Mouse (Mus musculus) CH12F3 (cell line): ENCODE results near the gene Pax1.

Experiments
- in situ Hi-C: fragments of 300-500 bp; cut with MboI; formaldehyde crosslinking; loops from 2 replicates; pipeline ENCODE4 v1.14.3; 2020; ENCODE audit warnings: low sequenced_read_pairs

Gene Pax1

DNA sequence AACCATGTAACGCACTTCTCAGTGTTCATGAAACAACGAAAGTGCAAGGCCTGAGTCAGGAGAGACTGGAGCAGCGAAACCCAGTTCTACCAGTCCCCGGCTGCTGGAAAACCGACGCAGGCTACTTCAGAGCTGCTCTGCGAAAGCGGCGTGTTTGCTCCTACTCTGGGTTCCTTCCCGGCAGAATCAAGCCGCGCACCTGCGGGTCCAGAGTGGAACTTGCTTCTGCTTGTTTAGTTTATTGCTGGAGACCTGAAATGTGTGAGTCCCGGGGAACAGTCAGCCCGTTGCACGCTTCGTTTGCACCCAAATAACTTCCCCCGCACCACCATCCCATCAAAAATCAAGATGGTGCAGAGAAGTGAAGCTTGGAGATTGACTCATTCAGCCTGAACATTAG, at the start of gene Pax1:
TSS of gene Pax1 (plus strand) at position 345 of the 400 bp plus-strand sequence.
- in situ Hi-C loops = no loop called here

DNA sequence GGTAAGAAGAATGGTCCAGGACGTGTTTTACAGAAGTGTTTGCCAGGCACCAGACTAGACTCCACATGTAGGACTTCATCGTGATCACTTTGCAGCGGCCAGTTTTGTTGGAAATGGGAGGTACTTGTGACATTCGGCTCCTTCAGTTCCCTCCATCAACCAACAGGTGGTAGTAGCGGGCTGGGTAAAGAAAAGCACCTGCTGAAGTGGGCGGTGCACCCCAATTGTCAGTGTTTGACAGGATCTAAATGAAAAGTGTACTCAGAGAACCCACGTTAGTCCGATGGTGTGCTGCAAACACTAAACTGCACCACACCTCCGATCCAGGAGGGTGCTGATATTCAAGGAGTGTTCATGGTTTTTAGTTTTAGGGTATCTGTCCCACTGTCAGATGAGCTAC, 40.7 kb upstream of the Pax1 start:
- in situ Hi-C loops = no loop called here

DNA sequence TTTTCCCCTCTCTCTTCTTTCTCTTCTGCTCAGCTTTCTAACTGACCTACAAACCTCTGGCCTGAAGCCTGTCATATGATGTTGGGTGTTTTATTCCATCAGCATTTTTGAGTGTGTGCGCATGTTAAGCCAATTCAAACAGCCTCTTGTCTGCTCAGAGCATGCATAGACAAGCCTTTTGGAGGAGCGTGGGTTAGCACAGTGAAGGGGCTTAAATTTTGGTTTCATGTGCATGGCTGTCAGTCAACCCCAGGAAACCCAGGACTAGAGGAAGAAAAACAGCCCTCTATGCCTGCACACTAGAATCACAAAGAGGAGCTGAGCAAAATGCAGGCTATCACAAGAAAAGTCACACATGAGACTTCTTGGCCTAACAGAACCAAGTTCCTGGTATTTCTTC, 36.5 kb upstream of the Pax1 start:
- in situ Hi-C loops = no loop called here

DNA sequence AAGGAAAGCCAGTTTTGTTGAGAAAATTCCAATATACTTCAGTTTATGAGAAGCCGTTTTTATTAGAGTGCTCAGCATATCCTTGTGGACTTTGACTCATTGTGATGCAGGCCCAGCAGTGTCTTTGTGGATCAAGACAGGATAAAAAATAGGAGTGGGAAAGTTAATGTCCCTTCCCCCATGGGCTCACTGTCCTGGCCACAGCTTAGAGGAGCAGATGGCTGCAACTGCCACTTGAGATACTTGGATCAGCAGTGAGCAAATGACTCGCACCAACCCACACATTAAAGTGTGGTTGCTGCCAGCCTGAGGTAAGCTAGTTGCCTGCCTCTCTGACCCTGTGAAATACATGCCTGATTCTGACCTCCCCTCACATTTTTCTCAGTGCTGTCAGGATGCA, 29.0 kb upstream of the Pax1 start:
- in situ Hi-C loops = no loop called here

DNA sequence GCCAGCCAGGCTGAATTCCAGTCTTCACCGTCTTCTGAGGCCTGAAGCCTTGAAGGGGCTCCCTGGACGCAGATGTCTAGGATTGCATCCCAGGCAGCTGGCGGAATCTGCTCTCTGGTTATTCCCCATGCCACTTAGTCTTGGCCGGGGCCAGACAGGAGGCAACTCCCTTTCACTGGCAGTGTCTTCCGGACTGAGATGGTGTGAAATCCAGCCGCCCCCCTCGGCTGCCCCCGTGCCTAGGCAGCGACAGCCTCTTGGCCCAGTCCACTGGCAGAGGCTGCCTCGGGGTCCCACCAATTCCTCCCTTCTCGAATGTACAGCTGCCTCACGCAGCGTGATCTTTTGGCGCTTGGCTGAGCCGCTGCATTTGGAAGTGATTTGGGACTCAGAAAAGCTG, 23.0 kb upstream of the Pax1 start:
- in situ Hi-C loops = no loop called here

DNA sequence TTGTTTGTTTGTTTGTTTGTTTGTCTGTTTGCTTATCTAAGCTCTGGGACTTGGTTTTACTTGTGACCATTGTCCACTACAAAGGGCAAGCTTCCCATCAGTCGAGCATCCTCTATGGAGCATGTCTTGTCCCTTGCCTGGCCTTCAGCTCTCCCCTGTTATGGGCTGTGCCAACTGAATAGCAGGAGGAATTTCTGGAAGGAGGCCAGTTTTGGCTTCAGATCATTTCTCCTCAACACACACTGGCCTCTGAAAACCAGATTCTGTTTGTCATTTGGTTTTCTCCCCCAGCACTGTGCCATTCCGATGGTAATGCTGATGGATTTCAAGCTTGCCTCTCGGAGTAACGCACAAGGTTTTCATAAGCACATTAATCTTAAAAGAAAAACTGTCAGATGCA, 21.9 kb upstream of the Pax1 start:
- in situ Hi-C loops = no loop called here

DNA sequence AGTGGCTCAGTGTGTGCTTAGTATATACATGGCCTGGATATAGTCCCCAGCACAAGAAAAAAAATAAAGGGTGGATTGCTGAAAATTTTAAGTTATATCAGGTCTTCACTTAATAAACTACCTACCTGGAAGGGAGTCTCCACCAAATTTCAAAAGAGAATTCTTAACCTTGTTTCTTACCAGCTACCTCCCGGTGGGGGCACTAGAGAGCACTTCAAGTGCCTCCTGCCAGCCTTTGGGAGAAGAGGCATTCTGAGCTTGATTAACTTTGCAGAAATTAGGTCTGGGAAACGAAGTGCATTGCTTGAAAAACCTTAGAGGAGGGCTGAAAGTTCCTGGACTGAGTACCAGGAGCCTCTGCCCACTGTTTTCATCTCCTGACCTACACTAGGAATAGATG, 19.5 kb upstream of the Pax1 start:
- in situ Hi-C loops = no loop called here

DNA sequence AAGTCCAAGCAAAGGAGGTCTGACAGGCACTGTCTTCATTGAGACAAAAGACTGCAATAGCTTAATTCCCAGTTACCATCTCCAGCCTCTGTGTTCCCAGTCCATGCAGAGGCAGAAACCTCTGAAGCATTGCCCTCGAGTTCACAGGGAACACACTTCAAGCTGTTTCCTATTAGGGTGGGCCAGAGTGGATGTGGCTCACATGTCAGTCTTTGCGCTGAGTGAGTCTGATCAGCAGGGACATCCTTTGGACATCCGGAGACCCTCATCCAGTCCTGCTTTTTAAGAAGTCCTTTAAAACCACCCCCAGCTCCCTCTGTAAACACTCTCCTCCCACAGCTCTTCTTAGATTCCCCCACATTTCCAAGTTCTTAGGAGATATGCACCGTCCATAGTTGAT, 2.0 kb upstream of the Pax1 start:
- in situ Hi-C loops = no loop called here

DNA sequence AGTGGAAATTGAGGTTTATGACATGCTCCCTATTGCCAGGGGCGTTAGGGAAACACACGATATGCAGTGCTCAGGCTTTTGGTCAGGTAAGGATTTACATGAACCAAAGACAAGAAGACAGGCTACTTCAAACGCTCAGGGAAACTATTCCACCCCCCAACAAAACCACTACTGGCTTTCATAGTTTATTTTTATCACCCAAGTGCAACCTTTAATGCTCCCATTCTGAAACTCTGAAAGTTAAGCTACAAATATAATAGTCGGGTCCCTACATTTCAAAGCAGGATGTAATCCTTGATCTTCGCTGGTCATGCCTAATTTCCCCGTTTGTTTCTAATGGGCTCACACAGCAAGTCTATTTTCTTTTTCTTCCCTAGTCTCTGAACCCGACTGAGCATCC, 1.3 kb upstream of the Pax1 start:
- in situ Hi-C loops = no loop called here

DNA sequence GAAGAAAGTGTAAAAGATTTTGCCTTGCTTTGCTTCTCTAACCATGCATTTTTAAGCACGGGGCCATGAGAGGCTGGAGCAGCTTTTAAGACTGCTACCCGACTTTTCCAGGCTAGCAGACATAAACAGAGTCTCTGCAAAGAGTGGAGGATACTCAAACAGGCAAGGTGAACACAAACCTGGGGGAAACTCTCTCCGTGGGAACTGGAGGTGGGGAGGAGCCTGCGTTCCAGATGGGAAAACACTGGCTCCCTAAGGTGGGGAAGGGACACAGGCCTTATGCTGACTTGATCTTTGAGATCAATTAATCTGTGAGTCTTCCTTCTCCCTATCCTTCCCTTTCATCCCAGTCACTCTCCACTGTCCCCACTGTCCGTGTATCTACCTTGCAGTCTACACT, 869 bp upstream of the Pax1 start:
- in situ Hi-C loops = no loop called here

DNA sequence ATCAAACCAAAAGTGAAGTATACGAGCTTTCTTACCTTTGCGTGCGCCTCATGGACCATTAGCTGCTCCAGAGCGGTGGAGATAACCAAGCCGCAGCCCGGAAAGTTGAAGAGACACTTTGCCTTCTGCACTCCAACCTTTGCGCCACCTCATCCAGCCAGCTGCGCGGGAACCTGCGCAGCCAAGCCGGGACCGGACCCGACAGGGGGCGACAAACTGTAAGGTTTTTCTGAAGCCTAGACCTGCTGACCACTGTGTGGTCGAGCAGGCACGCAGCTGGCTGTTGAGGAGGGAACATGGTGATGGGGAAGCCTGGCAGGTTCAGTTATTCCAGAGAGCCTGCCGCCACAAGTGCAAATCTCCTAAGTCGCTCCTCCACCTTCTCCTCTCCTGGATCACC, 591 bp downstream of the Pax1 start:
- in situ Hi-C loops = no loop called here

DNA sequence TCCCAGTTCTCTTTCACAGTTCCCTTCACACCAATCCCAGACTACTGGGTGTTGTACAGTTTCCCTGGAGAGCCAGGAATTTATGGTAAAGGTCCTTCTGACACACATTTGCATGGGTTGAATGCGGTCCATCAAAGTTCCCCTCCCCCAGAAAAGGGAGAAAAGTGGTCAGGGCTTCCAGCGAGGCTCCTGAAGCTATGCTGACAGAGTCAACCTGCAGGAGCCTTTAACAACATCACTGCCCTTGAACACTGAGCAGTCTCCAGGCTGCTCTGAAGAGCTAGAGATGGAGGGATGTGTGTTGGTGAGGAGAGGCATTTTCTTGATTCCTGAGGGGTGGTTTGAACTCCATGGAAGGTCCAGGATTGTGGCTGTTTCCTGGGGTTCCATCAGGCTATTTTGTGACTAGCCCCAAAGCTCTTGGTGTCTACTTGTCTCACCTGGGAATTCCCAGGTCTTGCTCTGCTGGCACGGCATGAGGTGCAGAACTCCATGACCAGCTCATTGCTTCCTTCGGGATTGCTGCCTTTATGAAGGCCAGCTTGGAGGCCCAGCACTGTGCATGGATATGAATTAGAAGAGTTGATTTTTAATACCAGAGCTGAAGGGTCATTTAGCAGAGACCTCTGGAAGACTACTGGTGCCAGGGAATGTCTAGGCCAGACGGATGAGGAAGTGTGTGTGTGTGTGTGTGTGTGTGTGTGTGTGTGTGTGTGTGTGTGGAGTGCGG, 1.8 kb downstream of the Pax1 start:
- in situ Hi-C loops = no loop called here

DNA sequence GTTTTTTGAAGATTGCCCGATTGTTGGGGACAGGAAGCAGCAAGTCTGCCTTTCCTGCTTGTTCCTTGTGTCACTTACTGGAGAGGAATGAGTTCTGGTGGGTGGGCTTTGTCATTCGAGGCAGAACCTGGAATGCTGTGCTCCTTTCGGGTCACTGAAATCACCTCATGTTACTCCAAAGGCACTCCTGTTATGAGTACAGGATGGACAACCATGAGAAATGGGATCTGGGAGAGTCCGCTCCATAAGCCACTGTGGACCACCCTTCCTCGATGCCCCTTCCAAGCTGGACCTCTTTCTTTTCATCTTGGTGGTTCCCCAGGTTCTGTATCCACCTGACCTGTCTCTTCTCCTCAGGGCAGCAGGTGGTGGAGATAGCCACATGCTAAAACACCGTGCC, 2.5 kb downstream of the Pax1 start:
- in situ Hi-C loops = no loop called here

DNA sequence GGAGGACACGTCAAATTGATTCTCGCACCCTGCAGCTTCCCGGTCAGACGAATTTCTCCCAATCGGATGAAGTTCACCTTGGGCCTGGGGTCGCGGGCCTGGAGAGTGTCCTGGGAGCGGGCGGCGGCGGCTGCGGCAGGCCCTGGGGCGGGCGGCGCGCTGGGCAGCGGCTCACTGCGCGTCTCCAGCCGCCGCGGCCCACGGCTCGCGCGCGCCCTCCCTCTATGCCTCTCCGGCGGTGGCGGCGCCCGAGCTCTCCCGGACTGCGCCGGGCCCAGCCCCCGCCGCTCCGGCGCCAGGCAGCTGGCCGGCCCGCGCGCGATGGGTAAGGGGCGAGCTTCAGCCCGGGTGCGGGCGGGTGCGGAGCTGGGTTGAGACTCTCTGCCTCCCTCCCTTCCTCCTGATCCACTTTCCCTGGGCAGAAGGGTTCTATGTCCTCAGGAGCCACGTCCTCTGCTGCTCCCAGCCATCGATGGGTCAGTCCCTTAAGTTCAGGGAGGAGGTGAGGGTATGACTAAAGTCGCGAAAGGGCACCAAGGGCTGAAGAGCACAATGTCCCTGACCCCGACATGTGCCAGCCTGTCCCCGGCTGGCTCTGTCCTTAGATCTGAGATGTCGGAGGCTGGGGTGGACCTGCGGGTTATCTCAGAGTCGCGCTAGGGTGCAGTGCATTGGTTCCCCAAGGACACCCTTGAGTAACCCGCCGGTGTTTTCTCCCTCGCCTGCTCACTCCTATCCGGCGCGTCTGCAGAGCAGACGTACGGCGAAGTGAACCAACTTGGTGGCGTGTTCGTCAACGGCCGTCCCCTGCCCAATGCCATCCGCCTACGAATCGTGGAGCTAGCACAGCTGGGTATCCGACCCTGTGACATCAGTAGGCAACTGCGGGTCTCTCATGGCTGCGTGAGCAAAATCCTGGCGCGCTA, 3.5 kb downstream of the Pax1 start:
- in situ Hi-C loops = no loop called here

DNA sequence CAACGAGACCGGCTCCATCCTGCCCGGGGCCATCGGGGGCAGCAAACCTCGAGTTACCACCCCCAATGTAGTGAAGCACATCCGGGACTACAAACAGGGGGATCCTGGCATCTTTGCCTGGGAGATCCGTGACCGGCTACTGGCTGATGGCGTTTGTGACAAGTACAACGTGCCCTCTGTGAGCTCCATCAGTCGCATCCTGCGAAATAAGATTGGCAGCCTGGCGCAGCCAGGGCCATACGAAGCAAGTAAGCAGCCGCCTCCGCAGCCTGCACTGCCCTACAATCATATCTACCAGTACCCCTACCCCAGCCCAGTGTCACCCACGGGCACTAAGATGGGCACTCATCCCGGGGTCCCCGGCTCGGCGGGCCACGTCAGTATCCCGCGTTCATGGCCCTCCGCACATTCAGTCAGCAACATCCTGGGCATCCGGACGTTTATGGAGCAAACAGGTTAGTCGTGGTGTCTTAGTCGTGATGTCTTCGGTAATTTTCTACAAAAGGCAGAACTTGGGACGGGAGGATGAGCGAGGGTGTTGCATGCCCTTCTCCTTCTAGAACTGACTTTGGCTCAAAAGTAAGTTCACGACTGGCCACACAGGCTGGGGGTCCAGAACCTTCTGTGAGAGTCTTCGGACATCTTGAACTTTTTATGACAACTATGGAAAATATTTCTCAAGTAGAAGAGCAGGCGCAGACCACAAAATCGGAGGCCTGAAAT, 4.3 kb downstream of the Pax1 start:
- in situ Hi-C loops = no loop called here

DNA sequence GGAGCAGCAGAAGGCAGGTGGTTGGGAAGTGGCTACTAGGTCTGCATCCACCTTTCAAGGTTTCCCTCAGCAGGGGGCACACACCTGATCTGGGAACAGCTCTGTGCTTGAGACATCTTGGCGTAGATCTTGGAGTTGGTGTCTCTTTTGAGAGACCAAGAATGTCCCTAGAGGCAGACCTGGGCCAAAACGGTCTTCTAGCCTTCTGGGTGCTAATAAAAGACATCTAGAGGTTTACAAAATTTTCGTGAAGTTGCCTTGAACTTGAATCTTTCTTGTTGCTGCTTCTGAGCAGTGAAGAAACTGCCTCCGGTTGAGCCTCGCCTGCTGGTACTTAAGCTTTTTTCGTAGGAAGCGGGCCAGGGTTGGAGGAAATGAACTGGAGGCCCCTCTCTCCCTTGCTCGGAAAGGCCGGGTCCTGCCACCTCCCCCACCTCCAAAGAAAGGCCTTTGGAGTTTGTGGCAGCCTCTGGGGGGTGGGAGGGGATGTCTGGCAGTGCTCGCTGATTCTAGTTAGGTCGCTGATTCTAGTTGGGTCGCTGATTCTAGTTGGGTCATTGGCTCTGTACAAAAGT, 5.6 kb downstream of the Pax1 start:
- in situ Hi-C loops = no loop called here

DNA sequence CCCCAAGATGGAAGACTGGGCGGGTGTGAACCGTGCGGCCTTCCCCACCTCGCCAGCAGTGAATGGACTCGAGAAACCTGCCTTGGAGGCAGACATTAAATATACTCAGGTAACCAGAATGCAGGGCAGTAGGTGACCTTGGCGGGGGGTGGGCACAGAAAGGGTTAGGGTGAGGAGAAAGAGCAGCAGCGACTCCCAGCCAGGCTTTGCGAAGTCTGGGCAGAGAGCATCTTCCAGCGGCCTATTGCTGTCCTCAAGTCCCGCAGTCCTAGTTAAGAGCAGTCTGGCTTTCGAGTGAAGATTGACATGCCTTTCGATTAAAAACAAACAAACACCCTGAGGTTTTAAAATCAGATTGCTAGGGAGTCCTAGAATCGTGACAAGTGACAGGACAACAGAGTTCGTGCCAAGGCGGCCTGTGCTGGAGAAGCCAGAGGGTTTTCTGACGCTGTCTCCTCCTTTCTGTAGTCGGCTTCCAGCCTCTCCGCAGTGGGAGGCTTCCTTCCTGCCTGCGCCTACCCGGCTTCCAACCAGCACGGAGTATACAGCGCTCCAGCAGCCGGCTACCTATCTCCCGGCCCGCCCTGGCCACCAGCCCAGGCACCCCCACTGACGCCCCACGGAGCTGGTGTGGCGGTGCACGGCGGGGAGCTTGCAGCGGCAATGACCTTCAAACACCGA, 6.3 kb downstream of the Pax1 start:
- in situ Hi-C loops = no loop called here

DNA sequence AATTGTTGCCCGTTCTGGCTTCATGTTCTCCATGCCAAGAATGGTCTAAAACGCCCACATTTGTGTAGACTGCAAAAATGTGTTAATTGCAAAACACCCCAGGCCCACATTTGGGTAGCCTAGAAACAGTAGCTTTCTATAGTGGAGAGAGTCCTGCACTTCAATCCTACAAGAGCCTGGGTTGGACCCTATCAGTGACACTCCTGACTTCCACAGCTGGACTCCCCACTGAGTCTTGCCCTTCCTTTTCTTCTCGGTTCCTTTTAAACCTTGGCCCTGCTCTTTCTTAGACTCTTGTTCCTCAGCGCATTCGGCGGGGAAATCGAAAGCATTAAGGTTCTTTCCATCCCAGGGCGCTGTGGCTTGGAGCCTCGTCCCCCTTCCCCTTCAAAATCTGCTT, 7.8 kb downstream of the Pax1 start:
- in situ Hi-C loops = no loop called here

DNA sequence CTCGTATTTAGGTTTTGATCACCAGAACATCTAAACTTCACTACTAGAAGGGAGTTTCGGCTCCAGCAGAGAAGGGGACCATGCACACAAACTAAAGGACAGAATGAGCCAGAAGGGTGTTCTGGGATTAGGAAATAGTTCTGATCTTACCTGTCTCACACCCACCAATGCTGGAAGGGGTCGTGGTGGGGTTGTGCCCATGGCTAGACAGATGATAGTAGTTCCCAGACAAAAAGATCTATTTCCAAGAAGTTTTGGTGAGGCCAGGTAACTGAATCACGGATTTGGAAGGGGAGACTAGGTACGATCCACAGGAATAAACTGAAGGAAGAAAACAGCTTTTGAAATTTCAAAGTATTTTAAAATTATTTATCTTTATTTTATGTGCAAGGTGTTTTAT, 8.4 kb downstream of the Pax1 start:
- in situ Hi-C loops = no loop called here

DNA sequence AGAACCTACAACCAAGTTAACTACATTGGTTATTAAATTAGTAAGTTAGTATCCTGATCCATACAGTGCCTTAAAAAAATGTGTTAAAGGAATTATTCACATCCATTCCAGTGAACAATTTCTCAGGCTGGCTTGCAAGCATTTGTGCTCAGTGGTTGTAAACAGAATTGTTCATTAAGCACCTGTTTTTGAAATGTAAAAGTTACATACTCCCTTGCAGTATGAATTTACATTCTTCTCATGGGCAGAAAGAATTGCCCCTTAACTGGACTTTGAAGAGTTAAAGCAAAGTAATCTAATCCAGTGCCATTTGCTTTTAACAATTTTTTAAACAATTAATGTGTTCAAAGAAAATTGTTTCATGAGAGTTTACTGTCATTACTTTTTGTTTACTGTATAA, 9.6 kb downstream of the Pax1 start:
- in situ Hi-C loops = no loop called here

DNA sequence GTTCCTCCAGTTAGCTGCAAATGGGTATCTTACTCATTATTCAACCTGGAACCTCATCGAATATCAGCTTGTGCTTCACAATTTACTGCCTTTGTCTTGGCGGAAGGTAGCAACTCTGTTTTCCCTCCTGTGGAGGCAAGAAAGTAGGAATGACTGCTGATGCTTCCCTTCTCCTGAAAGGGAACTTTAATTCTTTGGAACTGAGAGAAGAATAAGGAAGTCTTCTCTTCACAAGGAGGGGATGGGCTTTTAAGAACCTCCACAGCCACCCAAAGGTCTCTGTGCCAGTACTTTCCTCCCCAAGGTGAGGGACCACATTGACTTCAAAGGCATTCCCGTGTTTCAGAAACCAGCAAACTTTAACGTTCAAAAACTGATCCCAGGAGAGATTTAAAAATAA, 10.1 kb downstream of the Pax1 start:
- in situ Hi-C loops = no loop called here
